Mouse (Mus musculus) bone marrow, adult 2 months (tissue): ENCODE results near the gene Atp6v1g3.

Experiments
- CTCF ChIP-seq: fragments of 200-500 bp; IDR thresholded peaks from 2 replicates; pipeline ENCODE4 v1.5.1; 2011; ENCODE audit warnings: low read length, control low read depth; ENCODE audit not compliant: control insufficient read depth, insufficient read depth
- POLR2A ChIP-seq: fragments of 200-500 bp; IDR thresholded peaks from 2 replicates; pipeline ENCODE4 v1.6.1; 2011; ENCODE audit warnings: low read depth, mild to moderate bottlenecking, control low read depth, low read length, borderline replicate concordance; ENCODE audit not compliant: control insufficient read depth

DNA sequence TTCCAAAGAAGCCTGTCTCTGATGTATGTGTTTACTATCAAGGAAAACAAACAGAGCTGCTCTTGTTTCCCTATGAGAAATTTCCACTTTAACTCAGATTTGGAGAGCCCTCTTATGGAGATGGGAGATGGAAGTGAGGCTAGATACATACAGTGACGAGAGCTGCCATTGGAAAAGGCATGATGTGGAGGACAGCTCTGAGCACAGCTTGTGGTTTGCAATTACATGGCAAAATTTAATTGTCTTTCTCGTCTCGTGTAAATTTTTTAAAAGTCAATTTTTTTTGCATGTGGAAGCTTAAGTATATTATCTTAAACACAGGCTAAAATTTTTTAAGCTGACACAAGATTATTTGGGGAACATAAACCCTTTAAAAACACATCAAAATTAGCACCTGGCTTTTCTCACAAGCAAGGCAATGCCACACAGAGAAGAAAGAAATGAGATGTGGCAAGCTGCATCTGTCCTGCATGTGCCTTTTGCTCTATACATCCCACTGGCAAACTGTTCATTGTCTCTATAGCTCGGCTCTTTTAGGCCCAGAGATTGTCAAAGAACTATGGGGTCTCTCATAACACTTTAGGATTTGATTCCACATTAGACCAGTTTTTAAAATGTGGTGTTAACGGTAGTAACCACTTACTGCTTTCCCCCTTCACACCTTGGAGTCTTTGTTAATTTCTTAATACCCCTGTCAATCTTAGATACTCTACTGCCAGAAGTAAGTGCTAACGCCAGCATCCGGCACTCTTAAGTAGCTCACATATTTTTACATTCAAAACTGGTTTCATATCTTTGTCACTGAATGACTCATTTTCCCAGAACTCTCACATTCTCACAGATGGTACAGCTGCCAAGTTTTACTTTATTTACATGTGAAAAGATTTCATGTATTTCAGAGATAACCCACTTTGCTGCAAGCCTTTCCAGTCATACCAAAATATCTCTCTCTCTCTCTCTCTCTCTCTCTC is 16.2 kb downstream of the Atp6v1g3 start:
- no peak for TF ChIP-seq POLR2A
- no peak for TF ChIP-seq CTCF
